Mouse (Mus musculus): Measurements from ENCODE around the gene Plpp7.

The Plpp7 gene

DNA sequence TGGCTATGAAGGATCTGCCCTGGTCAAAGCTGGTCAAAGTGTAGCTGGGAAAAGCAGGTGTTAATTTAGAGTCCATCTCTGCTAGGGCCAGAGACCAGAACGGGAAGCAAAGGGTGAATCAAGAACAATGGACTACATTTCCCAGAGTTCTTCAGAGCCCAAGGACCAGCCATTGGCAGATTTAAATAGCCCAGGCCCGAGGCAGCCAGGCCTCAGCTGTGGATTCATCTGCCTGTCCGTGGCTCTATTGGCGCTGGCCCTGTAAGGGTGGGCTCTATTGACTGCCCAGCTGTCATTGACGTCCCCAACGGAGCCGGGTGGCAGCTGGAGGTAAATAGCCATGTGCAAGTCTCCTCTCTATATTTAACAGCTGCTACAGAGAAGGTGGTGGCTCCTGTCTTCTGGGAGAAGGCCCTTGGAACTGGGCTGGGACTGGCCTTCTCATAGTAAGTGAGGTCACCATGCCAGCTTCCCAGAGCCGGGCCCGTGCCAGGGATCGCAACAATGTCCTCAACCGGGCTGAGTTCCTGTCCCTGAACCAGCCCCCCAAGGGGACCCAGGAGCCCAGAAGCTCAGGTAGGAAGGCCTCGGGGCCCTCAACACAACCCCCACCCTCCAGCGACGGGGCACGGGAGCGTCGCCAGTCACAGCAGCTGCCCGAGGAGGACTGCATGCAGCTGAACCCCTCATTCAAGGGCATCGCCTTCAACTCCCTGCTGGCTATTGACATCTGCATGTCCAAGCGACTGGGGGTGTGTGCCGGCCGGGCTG, at the start of gene Plpp7:
Gene Plpp7 (plus strand): TSS at position 178 of the 771 bp plus-strand sequence.
- peak; percentile 59 to 81 for DNase-seq

DNA sequence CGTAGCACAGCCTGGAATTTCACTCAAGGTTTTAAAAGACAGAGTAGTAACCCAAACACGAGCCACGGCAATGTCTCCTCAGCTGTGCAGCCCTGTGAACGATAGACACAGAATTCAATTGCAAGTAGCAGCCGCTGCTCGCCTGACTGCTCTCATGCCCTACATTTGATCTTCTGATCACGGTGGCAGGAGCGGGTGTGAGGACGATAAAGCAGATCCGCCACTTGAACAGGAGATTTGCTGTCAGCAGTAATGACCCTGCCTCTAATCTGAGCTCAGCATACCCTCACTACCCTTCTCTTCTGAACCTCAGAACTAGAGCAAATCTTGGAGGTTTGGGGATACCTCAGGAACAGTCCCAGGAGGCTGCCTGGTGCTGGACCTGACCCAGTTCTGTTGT, 49.3 kb upstream of the Plpp7 start:
- DNase-seq = no peak

DNA sequence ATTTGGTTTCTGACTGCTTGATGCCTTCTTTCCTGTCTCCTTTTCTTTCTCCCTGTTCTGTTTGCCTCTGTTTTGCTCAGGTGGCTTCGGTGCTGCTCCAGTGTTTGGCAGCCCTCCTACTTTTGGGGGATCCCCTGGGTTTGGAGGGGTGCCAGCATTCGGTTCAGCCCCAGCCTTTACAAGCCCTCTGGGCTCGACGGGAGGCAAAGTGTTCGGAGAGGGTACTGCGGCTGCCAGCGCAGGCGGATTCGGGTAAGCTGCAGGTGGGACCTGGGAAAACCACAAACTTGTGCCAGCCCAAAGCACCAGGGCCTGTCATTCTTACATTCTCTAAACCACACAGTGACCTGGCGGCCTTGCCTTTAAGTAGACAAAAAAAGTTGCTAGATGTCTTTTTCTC, 48.0 kb upstream of the Plpp7 start:
- no peak for DNase-seq

DNA sequence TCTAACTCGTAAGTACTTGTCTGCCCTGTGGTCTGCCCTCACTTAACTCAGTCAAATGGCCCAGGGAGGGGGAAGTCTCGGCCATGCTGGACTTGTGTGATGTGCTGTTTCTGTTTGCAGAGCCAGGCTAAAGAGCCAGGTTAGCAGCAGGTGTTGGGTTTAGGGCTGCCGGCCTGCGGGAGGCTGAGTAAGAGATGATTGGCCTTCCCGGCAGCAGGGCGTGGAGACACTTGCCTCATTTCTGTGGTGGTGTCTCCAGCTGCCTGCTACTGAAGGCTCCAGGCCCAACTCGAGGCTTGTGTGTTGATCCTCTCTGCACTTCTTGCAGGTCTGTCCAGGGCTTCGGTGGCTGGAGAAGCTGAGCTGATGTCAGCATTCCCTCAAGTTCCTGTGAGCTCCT, 43.5 kb upstream of the Plpp7 start:
- DNase-seq = no peak

DNA sequence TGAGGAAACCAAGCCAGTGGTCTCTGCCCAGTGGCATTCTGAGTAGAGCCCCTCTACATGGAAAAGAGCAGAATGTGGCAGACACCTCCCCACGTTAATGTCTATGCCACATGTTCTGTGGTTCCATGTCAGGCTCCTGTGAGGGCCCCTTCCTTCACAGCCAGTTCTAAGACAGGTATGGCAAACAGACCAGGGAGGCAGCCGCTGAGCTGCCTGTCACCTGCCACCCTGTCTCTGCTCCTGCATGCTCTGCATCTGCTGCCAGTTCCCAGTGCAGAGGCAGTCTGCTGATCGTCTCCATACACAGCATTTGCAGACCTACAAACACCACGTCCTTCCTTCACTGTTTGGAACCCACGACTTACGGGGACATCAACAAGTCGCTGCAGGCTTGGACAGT, 42.9 kb upstream of the Plpp7 start:
- no peak for DNase-seq

DNA sequence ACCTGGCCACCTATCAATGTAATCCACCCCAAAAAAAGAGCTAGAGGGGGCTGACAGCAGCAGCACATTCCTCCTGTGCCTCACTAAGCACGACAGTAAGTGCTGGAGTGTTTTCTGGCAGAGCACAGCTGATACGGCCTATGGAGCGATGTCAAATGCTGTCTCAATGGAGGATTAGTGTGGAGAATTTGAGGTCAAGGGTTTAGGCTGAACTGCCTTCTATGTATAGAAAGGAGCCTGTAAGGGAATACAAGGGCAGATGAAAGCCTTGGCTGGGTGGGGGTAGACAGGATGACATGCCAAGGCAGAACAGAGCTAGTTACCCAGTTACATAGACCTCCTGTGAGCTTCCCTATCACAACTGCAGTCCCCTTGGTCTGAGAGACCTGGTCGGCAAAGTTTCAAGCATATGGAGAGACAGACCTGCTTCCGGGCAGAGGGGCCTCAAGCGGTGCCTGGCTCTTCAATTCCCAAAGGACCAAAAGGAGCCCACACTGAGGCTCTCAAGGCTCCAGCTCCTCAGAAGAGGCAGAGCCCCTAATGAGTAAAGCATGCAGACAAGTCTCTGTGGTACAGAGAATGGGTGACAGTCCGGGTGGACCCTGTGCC, 39.9 kb upstream of the Plpp7 start:
- DNase-seq = no peak

DNA sequence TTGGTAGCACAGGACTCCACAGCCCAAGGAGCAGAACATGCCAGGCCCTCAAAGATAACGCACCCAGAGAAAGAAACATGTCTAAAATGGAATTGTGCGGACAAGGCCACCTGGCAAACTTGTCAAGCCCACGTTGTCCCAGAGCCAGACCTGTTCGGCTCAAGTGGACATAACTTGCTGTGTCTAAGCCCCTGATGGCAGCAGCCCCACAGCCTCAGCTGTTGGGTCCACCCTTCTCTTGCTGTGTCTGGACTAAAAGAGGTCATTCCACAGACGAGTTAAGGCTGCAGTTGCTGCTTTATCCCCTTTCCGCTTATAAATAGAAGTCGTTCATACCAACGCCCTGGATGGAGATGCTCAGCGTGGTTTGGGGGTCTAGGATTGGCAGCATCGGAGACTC, 38.8 kb upstream of the Plpp7 start:
- no peak for DNase-seq

DNA sequence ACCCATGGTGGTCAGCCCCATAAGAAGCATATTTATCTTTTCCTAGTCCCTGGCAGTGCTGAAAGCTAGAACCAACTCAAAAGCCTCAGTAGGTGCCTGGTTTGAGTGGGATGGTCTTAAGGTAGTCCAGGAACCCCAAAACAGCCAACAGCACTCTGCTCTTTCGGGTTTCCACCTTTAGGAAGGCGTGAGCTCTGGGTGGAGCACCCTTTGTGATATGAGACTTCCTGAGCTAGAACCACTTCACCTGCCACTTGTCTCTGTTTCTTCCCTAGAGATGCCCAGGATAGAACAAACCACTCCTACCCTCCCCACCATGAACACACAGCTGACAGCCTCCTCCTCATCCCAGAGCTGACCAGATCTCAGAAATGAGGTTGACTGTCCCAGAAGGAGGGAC, 38.0 kb upstream of the Plpp7 start:
- no peak for DNase-seq

DNA sequence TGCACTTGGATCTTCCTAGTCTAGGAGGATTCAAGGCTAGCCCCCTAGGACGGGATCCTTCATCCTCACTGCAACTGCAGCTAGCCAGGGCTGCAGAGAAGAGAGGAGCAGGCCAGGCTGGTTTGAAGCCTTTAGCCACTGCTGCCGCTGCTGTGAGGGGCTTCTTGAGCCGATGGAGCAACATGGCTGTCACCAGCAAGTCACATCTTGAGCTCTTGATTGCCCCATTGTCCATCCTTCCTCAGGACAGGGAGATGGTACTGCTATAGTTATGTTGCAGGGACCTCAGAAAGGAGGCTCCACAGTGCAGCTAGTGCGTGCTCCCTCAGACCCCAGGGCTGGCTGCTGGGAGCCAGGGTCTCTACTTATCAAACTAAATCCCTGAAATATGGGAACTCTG, 37.5 kb upstream of the Plpp7 start:
- DNase-seq = no peak

DNA sequence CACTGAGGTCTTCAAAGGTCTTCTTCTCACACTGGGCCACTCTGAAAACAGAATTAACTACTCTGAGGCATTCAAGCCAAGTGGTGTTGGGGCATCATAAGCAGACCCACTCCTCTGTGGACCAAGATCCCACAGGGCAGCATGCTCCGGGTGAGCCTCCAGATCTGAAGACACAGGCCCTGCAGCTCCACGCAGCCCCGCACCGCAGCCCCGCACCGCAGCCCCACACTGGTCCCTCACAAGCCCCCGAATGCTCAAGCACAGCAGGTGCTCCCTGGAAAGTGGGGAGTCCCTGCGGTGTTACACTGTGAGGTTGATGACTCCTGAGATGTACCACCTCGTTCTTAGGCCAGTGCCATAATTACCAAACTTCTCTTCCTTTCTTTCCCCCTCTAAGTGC, 37.1 kb upstream of the Plpp7 start:
- DNase-seq = no peak

DNA sequence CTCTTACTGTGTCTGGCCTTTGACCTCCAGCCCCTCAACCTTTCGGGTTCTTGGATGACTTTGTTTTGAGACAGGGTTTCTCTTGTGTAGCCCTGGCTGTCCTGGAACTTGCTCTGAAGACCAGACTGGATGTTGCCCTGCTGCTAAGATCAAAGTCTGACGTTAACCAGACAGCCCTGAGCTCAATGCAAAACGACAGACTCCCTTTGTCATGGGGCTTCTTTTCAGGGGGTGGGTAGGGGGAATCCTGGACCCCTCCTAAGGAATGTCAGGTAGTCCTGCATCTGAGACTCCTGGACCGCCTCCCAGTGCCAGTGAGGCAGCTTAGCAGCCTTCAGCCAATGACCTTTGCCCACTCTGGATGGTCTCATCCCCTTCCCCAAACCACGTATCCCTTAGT, 36.6 kb upstream of the Plpp7 start:
- DNase-seq = no peak

DNA sequence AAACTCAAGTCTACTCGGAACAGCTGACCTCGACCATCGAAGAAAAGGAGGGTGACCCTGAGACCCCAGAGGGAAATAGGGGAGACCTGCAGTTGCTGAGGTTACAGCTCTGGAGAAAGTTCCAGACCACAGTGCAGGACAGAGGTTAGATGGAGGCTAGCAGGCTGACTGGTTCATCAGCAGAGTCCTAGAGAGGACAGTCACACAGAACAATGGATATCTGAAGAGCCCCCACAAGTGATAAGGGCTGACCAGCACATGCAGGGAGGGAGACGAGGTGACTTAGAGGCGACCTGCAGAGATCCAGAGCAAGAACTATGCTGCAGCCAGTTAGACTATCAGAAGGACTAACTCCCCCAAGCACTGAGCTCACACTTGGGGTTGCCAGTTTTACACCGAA, 35.7 kb upstream of the Plpp7 start:
- DNase-seq = no peak

DNA sequence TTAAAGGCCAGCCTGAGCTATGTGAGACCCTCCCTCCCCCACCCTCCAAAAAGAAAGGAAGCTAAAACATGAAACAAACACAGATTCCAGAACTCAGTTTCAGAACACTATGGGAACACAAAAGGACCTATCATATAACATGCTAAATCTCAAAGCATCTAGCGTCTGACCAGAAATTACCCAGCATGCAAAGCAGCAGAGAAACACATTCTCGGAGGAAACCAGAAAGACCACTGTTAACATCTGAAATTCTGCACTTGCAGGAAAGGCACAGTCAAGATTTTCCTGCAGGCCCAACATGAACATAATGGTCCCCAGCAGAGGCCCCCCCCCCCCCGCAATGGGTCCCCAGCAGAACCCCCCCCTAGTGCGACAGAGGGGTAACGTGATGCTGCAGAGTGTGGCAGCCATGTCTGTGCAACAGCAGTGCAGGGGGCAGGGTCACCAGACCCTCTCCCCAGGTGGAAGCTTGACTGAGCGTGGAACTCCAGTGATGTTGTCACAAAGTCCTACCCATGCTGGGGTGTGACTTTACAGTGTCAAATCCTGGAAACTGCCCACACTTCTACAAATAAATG, 35.0 kb upstream of the Plpp7 start:
- no peak for DNase-seq

DNA sequence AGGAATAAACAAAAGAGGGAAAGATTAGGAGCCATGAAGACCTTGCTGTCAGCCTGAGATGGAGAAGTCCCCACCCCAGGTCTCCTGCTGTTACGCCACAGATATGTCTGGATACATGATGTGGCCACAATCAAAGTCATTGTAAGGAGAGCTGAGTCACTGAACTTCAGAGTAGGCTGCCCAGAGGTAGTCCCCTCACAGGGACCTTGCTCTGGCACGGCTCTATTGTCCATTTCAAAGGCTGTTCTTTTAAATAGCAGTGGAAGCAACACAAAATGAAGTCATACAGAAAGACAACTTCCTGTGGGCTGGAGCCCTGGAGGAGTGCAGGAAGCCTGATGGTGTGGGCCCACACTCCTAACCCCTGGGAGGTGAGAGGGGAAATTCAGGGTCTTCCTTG, 34.1 kb upstream of the Plpp7 start:
- no peak for DNase-seq

DNA sequence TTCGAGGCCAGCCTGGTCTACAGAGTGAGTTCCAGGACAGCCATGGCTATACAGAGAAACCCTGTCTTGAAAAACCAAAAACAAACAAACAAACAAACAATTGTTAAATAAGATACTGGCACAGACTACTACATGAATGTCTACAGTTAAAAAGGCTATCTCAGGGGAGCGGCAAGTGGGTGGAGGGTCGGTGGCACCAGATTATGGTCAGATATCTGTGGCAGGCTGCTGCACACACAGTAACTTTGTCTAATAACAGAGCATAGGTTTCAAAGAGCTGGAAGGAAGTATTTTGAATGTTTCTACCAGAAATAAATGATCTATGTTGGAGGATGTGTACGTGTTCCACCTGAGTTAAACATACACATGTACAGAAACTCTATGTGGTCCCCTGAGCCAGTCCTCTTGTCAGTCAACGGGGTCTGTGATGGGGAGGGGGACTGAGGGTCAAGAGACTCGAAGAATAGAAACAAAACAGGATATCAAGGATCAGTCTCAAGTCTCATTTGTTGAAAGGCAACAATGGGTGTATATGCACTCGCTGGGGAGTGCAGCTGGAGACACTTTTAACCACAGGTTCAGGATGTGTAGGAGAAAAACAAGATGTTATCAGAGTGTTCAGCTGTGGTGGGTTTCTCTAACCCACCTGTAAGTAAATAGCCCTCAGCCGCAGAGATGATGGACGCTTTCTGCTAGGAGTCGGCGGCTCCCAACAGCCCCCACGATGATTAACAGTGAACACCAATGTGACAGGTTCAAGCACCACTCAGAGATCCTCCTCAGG, 33.4 kb upstream of the Plpp7 start:
- no peak for DNase-seq

DNA sequence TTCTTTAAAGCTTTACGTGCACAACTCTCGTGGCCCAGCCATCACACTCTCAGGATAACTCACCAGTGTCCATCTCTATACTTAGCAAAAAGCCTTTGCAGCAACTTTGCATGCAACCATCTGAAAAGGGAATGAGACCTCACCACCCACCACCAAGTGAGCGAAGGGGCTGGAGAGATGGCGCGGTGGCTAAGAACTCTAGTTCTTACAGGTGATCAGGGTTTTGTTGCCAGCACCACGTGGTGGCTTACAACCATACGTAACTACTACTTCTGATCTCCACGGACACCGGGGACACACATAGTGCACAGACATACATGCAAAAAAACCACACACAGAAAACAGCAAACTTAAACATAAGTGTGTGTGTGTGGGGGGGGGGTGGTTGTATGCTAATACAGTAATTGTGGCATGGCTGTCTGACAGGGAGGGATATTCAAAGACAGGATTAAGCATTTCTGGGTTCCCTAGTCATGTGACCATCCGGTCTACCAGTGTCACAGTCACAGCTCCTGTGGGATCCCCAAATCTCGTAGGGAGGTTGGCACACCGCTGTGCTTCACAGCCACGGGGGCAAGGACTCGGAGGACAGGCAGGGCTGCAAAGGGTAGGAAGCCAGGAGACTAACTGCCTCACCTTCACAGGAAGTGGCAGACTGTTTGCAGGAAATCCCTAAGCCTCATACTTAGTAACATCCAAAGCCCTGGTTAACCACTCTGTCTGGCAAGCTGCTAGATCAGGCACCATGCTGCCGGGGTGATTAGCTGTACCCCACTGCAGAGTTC, 32.5 kb upstream of the Plpp7 start:
- DNase-seq = no peak

DNA sequence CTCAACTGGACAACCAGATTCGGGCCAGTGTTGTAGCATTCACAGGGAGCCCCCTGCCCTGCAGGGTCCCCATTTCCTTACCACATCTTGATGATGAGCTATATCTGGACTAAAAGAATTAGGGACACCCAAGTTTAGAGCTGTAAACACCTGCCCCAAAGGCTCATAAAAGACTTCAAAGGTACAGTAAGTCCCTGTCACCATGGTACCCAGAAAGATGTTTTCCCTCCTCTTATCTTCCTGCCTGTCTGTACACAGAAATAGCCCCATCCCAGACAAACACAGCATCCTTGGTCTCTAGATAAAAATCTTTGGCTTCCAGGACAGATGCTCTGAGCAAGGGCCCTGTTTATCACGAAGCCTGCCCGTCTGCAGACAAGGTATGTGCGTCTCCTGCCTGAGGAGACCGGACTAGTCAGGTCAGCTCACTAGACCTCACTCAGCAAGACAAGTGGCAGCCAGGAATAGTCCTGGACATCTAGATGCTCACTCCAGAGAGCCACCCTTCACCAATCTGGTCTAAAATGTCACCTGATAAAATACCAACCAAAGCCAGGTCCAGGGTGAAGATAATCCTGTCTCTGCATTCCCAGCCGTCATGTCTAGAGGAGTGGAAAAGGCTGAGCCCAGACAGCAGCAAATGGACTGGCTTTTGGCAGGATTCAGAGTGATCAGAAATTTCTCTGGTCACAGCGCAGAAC, 31.7 kb upstream of the Plpp7 start:
- DNase-seq = no peak

DNA sequence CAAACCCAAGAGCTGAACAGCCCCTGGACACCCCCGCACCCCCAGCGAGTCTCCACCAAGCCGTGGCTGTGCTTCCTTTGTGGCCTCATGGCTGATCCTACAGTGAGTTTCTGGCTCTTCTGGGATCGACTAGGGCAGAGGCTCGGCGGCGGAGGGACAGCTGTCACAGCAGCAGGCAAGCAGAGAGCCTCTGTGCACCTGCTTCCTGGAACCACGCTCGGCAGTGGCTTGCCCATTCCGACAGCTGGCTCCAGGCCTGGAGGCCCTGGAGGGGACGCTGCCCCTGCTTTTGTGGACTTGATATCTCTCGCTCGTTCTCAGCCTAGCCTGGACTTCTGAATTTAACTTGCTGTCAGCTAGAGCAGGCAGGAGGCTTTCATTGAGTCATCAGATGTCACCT, 30.4 kb upstream of the Plpp7 start:
- DNase-seq = no peak

DNA sequence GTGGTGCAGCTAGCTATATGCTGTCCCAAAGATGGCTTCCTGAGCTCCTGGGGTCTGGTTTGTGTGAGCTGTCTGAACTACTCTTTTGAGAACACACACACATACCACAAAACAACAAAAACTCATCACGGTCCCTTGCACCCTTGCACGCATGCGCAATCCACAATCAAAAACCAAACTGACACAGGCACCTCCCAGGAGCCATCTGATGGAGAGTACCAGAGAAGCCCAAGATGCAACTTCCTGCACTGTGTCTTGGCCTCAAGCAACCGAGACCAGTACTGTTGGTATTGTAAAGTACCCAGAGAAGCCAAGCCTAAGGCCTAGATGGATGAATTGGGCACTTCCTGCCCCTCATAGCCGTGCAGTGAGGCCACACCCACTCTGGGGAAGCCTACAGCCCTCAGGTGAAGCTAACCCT, 29.9 kb upstream of the Plpp7 start:
- no peak for DNase-seq

DNA sequence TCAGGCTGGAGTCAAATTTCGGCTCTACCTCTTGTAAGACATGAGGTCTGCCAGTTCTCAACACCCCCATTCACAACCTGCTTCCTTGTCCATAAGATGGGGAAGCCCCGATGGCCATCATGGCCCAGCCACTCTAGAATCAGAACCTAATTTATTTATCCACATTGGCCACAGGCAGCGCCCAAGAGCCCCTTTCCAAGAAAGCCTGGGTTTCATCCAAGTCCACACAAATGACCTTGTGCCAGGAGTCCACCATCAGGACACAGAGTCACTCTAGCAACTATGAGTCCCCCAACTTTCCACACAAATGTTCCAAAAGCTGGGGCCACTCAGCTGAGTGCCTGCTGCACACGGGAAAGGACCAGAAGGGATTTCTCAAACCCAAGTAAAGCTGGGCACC, 29.3 kb upstream of the Plpp7 start:
- no peak for DNase-seq

DNA sequence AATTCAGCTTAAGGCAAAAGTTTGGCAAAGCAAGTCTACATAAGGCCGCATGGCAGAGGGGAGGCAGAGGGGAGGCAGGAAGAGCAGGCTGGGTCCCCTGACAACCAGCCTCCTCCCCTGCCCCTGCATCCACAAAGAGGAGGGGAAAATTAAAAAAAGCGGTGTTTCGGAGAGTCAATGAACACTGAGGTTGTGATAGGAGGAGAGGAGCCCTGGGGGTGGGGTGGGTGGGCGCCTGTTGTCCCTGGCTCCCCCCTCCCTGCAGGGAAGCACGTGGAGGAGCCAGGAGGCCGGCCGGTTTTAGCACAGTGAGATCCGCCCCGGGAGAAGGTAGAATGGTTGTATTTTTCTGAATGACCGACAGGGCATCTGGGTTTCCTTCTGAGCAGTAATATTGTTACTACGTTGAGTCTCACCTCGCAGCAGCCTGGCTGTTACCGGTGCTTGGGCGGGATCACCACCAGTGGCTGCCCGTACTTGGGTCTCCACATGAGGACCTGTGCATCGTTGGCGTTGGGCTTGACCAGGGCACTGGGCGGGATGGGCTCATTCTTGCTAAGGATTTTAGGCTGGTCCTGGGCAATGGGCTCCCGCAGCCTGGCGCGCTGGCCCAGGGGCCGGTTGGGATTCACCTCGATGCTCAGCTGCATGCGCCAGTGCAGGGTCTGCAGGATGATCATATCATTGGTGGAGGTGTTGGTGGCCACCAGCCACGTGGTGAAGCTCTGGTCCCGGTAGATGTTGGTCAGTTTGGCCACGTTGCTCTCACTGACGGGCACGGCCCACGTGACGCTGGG, 26.3 kb upstream of the Plpp7 start:
- DNase-seq = no peak

Data from lung, postnatal 4 days (tissue).